Mouse (Mus musculus) right cerebral cortex, postnatal 14 days (tissue): Measurements from ENCODE around the gene Tcerg1l.
A peak's percentile ranks its signal among the peaks of the same experiment; 100 is the strongest.

Experiments used
- DNase-seq: peaks from one replicate; pipeline ENCODE4 v3.0.0; 2022

Tcerg1l gene

GRCm38 (mm10) chr7:138215177-138215830, 182.2 kb downstream of the Tcerg1l start:
- no peak for DNase-seq

- no peak for DNase-seq
Observed at GRCm38 (mm10) chr7:138214710-138215109, 182.8 kb downstream of the Tcerg1l start.

- DNase-seq, result no peak
Observed at GRCm38 (mm10) chr7:138209769-138210168, 187.8 kb downstream of the Tcerg1l start.

- no peak for DNase-seq
Observed at GRCm38 (mm10) chr7:138205124-138205523, 192.4 kb downstream of the Tcerg1l start.

GRCm38 (mm10) chr7:138202162-138202832, 195.2 kb downstream of the Tcerg1l start:
- no peak for DNase-seq

GRCm38 (mm10) chr7:138199333-138200058, 198.0 kb downstream of the Tcerg1l start:
- DNase-seq, result no peak

GRCm38 (mm10) chr7:138196139-138196538, 201.4 kb downstream of the Tcerg1l start:
- DNase-seq, result no peak

- DNase-seq, result no peak
Observed at GRCm38 (mm10) chr7:138184197-138184596, 213.3 kb downstream of the Tcerg1l start.

- DNase-seq, result no peak
Observed at GRCm38 (mm10) chr7:138182216-138182615, 215.3 kb downstream of the Tcerg1l start.

- DNase-seq, result no peak
Observed at GRCm38 (mm10) chr7:138178617-138179016, 218.9 kb downstream of the Tcerg1l start.

GRCm38 (mm10) chr7:138176026-138176425, 221.5 kb downstream of the Tcerg1l start:
- DNase-seq, result peak; percentile 45

GRCm38 (mm10) chr7:138170389-138170788, 227.1 kb downstream of the Tcerg1l start:
- DNase-seq, result no peak
